Mouse (Mus musculus) inflammation-experienced regulatory T-cells, adult 6 months (primary cell): ENCODE data around the gene Ptpn3. TPM values are rescaled to one million over a fixed set of nuclear protein-coding genes. Genes with fewer than 3 reads are reported as not detected.

Experiments
- ATAC-seq: one replicate; pipeline ENCODE4 v1.8.0; 2017
- polyA plus RNA-seq, 3 experiments: library from polyadenylated mRNA; unstranded; fragments of 100-300 nt; shearing (Covaris generic); gene quantifications; one replicate each; pipeline ENCODE4 v1.2.1; 2017

Gene Ptpn3
- polyA plus RNA-seq, 3 experiments from 2014 or later: 0.98 to 3.4 (median 2.8) TPM

DNA sequence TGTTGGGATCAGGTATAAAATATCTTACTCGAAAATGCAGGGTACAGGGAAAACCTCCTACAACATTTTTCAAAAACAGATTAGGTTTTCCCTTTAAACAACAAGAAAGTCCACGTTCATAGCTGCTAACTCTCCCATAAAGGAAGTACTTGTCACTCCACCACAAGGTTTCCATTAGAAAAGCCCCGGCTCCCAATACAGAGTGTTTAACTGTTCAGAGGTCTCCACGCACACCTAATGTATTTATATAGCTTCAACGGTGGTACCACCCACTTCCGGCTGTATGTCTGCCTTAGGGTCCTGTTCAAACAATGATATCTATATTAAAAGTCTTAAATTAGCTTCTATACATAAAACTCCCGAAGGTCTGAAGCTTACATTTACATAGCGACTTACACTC, 39.2 kb downstream of the Ptpn3 start:
- ATAC-seq: no peak

GRCm38 (mm10) chr4:57261813-57262212, 39.8 kb downstream of the Ptpn3 start:
- no peak for ATAC-seq

DNA sequence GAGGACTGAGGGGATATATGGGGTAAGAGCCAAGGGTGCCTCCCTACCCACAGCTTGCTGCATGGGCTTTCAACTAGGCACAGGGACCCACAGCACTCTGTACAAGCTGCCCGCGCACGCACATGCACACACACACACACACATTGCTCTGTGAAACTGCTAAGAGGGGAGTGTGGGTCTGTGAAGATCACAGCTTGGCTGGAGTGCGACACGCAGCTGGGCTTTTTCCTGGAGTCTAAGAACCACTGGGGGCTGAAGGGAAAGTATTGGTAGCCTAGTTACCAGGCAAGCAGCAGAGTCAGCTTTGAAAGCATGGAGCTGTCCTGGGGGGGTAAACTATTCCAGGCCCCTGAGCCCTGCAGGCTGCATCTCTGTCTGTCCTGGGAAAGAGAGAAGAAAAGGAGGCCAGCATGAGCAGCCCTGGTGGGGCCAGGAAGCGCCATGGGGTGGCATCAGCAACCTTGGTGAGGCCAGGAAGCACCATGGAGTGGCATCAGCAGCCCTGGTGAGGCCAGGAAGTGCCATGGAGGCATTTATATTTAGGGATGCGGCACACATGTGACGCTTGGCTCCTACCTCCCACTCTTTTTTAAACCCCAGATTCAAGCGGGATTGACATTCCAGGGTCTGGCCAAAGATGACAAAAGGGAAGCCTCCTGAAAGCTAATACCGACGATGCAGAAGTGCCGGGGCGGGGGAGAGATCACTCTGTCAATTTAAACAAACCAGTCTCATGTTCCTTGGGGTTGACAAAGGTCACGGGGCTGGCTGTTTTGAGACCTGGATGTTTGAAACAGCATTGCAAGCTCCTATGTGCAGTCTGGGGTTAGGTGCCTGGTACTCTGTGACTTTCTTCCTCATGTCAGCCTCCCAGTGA, 43.2 kb downstream of the Ptpn3 start:
- ATAC-seq: no peak

DNA sequence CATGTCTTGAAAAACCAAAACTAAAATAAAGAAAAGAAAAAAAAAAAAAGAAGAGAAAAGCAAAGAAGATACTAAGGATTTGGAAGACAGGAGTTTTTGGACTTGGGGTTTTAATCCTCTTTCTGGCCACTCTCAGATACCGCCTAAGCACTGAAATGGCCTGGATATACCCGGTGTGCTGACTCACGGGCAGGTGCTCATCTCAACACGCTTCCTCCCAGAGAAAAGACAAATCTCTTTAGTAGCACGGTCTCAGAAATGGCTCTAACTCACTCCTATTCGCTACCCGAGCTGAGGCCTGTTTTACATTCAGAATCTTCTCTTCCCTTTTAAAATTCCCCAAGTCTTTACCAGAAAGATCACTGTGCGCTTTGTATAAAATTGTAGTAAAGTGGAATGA, 44.2 kb downstream of the Ptpn3 start:
- ATAC-seq: no peak

GRCm38 (mm10) chr4:57256761-57257160, 44.9 kb downstream of the Ptpn3 start:
- no peak for ATAC-seq

- no peak for ATAC-seq
Observed at GRCm38 (mm10) chr4:57254412-57254811, 47.2 kb downstream of the Ptpn3 start.

DNA sequence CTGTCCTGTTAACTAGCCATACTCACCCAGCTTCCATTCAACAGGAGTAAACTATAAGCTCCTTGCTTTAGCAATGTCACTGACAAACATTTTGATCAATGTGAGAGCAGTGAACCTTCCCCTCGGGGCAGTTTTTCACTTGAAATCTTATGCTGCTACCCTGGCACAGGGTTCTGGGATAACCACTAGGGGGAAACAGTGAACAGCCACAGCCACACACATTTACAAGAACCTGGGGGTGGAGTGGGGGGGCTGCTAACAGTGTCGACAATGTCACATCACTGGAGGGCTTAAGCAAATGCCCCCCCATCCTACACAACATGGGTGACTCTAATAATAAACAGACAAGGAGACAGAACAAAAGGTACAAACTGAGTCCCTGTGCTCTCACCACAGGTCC, 51.0 kb downstream of the Ptpn3 start:
- ATAC-seq: no peak

DNA sequence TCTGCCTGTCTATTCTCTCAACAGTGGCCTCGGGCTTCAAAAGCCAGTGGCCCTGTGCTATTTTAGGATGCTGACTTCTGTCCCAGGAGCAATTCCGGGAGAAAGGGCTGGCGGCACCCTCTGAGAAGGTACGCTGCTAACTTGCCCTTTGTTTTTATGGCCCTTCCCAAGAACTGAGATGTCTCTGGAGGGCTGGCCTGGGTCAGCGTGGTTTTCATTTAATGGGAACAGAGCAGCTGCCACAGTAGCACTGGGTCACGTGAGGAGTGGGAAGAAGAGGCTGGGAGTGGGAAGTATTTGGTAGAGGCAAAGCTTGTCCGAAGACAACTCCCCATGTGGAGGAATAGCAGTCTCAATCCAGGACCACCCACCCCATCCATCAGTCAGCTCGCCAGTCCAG, 52.5 kb downstream of the Ptpn3 start:
- ATAC-seq: no peak

- ATAC-seq: no peak
Observed at GRCm38 (mm10) chr4:57244874-57245273, 56.8 kb downstream of the Ptpn3 start.

DNA sequence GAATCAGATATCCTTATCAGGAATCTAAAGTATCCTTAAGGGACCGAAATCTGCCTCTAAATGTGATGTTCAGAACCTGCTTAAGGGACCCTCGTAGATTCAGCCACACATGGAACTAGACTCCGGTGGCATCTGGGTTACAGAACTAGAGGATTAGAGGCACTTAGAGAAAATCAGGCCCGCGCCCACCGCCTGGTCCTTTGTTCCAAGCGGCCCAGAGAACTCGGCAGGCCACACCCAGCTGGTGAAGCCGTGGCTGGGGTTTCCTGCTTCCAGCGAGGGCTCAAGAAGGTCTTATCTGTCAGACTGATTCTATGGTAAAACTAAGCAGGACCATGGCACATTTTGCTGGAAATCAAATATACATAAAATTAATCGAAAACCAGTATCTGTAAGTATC, 58.3 kb downstream of the Ptpn3 start:
- ATAC-seq: no peak

DNA sequence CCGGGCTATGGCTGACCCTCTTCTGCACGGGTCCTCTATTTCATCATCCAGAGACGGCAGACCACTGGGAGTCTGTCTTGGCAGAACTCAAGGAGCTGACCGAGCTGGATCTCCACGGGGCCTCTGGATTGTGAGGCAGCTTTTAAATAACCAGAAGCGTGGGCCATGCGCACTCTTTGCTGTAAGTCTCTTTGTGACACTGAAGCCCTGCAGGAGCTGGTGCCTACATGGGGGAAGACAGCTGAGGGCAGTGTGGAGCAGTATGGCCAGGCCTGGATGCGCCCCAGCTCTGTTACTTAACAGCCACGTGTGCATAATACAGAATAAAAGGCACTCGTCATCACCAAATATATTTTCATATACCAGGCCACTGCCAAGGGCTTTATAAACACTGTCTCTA, 60.7 kb downstream of the Ptpn3 start:
- no peak for ATAC-seq

- ATAC-seq: no peak
Observed at GRCm38 (mm10) chr4:57240100-57240499, 61.5 kb downstream of the Ptpn3 start.

DNA sequence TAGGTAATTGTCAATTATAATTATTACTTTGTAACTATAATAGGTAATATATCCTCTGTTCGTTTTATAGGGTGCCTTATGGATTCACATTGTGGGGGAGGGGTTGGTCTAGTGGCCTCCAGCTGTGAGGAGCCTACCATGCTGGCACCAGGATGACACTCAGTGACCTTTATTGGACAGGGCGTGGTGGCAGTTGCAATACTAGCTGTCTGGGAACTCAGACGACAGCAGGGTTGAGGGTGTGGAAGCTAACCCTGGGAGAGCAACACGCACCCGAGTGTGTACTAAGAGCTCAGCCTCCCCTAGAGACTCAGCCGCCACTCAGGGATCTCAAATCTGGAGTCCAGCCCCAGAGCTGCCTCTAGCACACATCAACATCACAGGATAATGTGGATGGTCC, 62.5 kb downstream of the Ptpn3 start:
- ATAC-seq: no peak

- ATAC-seq: no peak
Observed at GRCm38 (mm10) chr4:57238118-57238517, 63.5 kb downstream of the Ptpn3 start.

- ATAC-seq: no peak
Observed at GRCm38 (mm10) chr4:57236513-57236912, 65.1 kb downstream of the Ptpn3 start.

DNA sequence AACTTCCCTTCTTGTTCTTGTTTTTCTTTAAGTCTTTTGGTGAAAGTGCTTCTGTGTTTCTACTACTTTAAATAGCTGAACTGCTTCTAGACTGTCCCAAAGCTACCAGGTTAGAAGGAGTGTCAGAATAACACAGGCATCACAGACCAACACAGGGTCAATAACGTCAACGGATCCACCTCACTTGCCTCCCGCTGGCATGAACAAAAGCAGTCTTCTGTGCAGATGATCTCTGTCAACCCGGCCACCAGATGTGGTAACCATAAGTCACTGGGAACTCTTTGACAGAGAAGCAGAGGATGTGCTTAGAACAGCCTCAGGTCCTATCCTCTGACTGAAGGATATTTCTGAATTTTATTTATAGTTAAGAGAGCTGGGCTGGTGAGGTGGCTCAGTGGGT, 65.9 kb downstream of the Ptpn3 start:
- ATAC-seq: no peak

DNA sequence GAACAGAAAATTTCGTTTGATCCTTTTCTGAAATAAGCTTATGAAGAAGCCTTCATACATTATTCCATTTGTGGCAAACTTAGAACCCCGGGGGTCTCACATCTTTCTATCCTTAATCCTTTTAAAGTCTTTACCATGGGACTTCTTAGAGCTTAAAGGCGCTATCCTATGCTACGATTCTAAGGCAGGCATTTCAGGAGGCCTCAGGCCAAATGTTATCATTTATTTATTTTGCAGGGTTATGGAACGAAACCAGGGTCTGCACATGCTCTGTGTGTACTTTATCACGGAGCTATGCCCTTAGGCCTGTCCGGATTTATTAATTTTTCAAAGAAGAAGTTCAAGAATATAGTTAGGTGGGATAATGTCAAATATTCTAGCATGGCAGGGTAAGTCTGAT, 67.3 kb downstream of the Ptpn3 start:
- ATAC-seq: no peak

DNA sequence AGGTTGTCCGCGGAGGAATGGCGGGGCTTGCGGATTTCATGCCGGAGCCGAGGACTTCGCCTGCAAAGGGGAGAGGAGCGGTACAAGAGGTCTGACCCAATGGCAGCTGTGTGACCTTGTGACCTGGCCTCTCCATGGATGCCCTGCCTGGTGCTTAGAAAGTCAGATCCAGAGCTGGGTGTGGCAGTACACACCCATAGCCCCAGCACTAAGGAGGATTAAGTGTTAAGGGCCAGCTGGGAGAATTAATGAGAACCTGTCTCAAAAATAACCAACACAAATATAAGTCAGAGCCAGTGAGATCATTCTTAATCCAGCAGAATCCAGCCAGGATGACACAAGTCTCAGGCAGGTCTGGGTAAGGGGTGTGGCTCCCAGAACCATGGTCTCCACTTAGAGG, 69.2 kb downstream of the Ptpn3 start:
- ATAC-seq: no peak

GRCm38 (mm10) chr4:57231323-57231722, 70.3 kb downstream of the Ptpn3 start:
- ATAC-seq: no peak

DNA sequence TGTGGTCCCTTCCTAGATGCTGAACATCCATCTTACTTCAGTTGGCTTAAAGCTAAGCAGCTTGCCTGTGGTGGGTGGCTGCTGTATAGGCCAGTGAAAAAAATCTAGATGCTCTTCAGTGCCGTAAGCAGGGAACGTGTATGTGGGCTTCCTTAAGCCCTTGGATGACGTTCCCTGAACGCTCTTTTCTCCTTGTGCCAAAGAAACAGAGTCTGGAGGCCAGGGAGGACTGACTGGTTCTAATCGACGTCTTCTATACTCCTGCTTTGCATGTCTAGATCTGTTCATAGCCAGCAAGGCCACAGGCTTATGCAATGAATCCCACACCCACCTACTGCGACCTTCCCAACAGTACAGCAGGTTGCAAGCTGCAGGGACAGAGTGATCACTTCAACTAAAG, 71.3 kb downstream of the Ptpn3 start:
- ATAC-seq: no peak

DNA sequence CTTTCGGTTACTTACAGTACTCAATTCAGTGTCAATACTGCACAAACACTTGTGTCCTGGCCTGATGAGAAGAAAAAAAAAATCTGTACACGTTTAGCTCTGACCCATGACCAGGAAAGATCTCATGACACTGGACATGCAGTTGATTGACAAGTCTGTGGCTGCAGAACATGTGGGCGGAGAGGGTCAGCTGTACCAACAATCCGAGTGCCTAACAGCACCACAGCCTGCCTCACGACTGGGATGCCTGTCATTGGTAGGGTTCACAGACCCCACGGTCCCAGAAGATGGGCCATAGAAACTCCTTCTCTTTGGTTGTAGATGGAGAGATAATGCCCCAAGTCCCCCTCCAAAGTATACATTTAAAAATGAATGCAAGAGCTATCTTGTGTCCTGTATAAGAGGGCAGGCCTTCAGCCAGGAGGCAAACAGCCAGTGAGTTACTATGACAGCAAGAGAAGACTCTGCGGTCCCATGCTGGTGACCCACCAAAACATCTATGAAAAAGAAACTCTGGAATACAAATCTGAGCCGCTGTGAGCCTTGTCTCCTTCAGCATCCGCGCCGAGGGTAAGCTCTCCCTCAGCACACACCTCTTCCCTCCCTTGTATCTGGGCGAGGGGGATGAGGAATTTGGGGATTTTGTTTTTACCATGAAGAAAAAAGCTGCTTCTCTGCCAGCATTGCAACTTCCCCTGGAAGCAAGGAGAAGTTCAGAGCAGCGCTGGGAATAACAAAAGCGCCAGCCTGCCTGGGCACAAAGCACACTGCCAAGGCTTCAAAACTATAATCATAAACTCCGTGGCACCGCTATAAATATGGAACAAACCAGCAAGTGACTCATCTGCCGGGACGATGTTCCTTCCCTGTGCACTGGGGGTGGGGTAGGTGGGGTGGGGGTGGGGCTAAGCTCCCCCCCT, 72.8 kb downstream of the Ptpn3 start:
- ATAC-seq: no peak

GRCm38 (mm10) chr4:57224776-57225175, 76.9 kb downstream of the Ptpn3 start:
- ATAC-seq: no peak

DNA sequence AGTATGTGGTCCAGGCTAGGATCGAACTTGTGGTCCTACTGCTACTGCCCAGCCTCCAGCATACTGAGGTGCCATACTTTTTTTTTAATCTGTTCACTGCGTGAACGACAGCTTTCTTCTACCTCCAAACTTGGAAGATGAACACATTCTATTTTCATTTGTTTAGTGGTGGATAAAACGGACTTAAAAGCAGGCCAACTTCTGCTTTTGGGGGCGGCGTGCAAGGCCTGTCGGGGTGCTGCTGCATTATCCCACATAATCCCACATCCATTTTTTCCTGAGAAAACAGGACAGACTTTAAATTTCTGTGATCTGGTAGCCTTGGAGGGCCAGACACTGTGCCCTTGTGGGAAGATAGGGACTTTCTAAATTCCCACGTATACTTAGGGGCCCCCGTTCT, 83.9 kb downstream of the Ptpn3 start:
- no peak for ATAC-seq

DNA sequence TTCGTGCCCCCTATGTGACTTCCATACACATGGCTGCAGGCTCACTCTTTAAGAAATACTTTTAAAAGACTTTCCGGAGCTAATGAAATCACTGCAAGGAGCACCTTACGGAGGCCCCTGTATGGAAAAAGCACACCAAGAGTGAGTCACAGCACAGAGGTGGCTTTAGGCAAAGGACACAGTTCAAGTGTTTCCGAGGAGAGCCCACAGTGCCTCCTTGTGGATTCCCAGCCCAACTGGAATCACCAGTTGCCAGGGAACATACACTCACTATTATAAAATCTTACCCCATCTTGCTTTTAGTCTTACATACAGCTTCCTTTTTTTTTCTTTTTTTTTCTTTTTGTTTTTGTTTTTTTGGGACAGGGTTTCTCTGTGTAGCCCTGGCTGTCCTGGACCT, 85.1 kb downstream of the Ptpn3 start:
- no peak for ATAC-seq
